Mouse (Mus musculus) bone marrow macrophage, adult 2 months (primary cell): ENCODE data around the gene 2610318N02Rik.

Experiments
- CTCF ChIP-seq: IDR thresholded peaks from 2 replicates; pipeline ENCODE4 v1.5.1; 2012; ENCODE audit warnings: low read depth, mild to moderate bottlenecking, low read length, moderate library complexity
- POLR2A ChIP-seq: IDR thresholded peaks from 2 replicates; pipeline ENCODE4 v1.6.1; 2012; ENCODE audit warnings: mild to moderate bottlenecking, low read depth, low read length, borderline replicate concordance

- TF ChIP-seq POLR2A (no peak), CTCF (no peak)
These were observed 43.1 kb upstream of the 2610318N02Rik start for GRCm38 (mm10) chr16:17168049-17168448.
